Mouse (Mus musculus): Measurements from ENCODE around the gene Nfib. TPM values are rescaled to one million over a fixed set of nuclear protein-coding genes. Genes with fewer than 3 reads are reported as not detected.

The Nfib gene
- total and polyA plus RNA-seq, 3 experiments: 32.1 to 121 (median 118) TPM

- intact Hi-C loops (cut with DNase I): loop anchor here (10.0 kb wide), 2 partner anchors 788 to 1358 kb away; no protein-coding TSS in a partner anchor
- peak; percentile 32 to 48 for DNase-seq
- 0 out of 2 replicates have a peak overlapping the region, but pooled peaks have one; percentile 5 for H3K4me3 ChIP-seq
- no peaks in the 10 kb centered on the region for H3K79me2 ChIP-seq (replicated peaks; ENCODE audit: control insufficient read depth, insufficient read depth, low read length)
- peak overlapping the region; percentile 64 for H3K27ac ChIP-seq
- TF ChIP-seq EP300 (IDR thresholded peaks at IDR 0.05; ENCODE audit: insufficient read depth, low read depth, low read length): no peak
- TF ChIP-seq POLR2A (IDR thresholded peaks at IDR 0.05; ENCODE audit: insufficient read depth, low read depth, low read length): no peak
- no peak for TF ChIP-seq CTCF (IDR thresholded peaks at IDR 0.05)
- no peak overlapping the region for H3K9ac ChIP-seq (ENCODE audit: low read depth, low read length)
- H3K4me1 ChIP-seq (ENCODE audit: control insufficient read depth, insufficient read depth, low read length): peaks cover 16% of the 10 kb centered on the region
- no peaks in the 10 kb centered on the region for H3K27me3 ChIP-seq (ENCODE audit: control insufficient read depth, insufficient read depth, low read length)
- 22% methylated on average over 11 of the region's 11 CpGs for WGBS
- 0 out of 2 replicates have a peak, but pooled peaks cover 4% of the 10 kb centered on the region for H3K36me3 ChIP-seq (ENCODE audit: control insufficient read depth, insufficient read depth, low read length)
Measured at GRCm38 (mm10) chr4:82532443-82533191, 172.9 kb downstream of the Nfib start.

GRCm38 (mm10) chr4:82531977-82532376, 173.6 kb downstream of the Nfib start:
- H3K4me1 ChIP-seq (ENCODE audit: control insufficient read depth, insufficient read depth, low read length): peaks cover 16% of the 10 kb centered on the region
- 0 out of 2 replicates have a peak, but pooled peaks cover 4% of the 10 kb centered on the region for H3K36me3 ChIP-seq (ENCODE audit: control insufficient read depth, insufficient read depth, low read length)
- intact Hi-C loops (cut with DNase I): loop anchor here (10.0 kb wide), 2 partner anchors 787 to 1357 kb away; no protein-coding TSS in a partner anchor
- WGBS: 41% methylated on average over 5 of the region's 5 CpGs
- peak overlapping the region; percentile 64 for H3K27ac ChIP-seq
- TF ChIP-seq EP300 (IDR thresholded peaks at IDR 0.05; ENCODE audit: insufficient read depth, low read depth, low read length) (no peak), CTCF (IDR thresholded peaks at IDR 0.05) (no peak), POLR2A (IDR thresholded peaks at IDR 0.05; ENCODE audit: insufficient read depth, low read depth, low read length) (no peak)
- H3K27me3 ChIP-seq (ENCODE audit: control insufficient read depth, insufficient read depth, low read length): no peaks in the 10 kb centered on the region
- no peak for DNase-seq
- no peak overlapping the region for H3K9ac ChIP-seq (ENCODE audit: low read depth, low read length)
- H3K79me2 ChIP-seq (replicated peaks; ENCODE audit: control insufficient read depth, insufficient read depth, low read length): no peaks in the 10 kb centered on the region
- no peak overlapping the region for H3K4me3 ChIP-seq

GRCm38 (mm10) chr4:82530875-82531353, 174.6 kb downstream of the Nfib start:
- WGBS: 33% methylated on average over 3 of the region's 3 CpGs

GRCm38 (mm10) chr4:82528978-82529377, 176.6 kb downstream of the Nfib start:
- Histone ChIP-seq H3K79me2 (replicated peaks; ENCODE audit: control insufficient read depth, insufficient read depth, low read length) (no peaks in the 10 kb centered on the region; the same call in 1 of the 2 replicates), H3K9ac (ENCODE audit: low read depth, low read length) (no peak overlapping the region), H3K27ac (no peak overlapping the region), H3K27me3 (ENCODE audit: control insufficient read depth, insufficient read depth, low read length) (no peaks in the 10 kb centered on the region), H3K36me3 (ENCODE audit: control insufficient read depth, insufficient read depth, low read length) (0 out of 2 replicates have a peak, but pooled peaks cover 4% of the 10 kb centered on the region), H3K4me3 (no peak overlapping the region), H3K4me1 (ENCODE audit: control insufficient read depth, insufficient read depth, low read length) (peaks cover 13% of the 10 kb centered on the region)
- intact Hi-C loops (cut with DNase I): no loop called here
- 61% methylated on average over 2 of the region's 2 CpGs for WGBS
- DNase-seq: no peak
- TF ChIP-seq EP300 (IDR thresholded peaks at IDR 0.05; ENCODE audit: insufficient read depth, low read depth, low read length): no peak

More at GRCm38 (mm10) chr4:82530875-82531353, 174.6 kb downstream of the Nfib start:
- Histone ChIP-seq H3K4me3 (no peak overlapping the region), H3K9ac (ENCODE audit: low read depth, low read length) (no peak overlapping the region), H3K27ac (peak overlapping the region; percentile 64), H3K4me1 (ENCODE audit: control insufficient read depth, insufficient read depth, low read length) (peaks cover 13% of the 10 kb centered on the region), H3K36me3 (ENCODE audit: control insufficient read depth, insufficient read depth, low read length) (0 out of 2 replicates have a peak, but pooled peaks cover 4% of the 10 kb centered on the region), H3K79me2 (replicated peaks; ENCODE audit: control insufficient read depth, insufficient read depth, low read length) (no peaks in the 10 kb centered on the region; the same call in 1 of the 2 replicates), H3K27me3 (ENCODE audit: control insufficient read depth, insufficient read depth, low read length) (no peaks in the 10 kb centered on the region)
- TF ChIP-seq EP300 (IDR thresholded peaks at IDR 0.05; ENCODE audit: insufficient read depth, low read depth, low read length): 0 out of 2 replicates have a peak, but pooled peaks have one; percentile 33
- peak; percentile 59 for TF ChIP-seq POLR2A (IDR thresholded peaks at IDR 0.05; ENCODE audit: insufficient read depth, low read depth, low read length)
- no peak for TF ChIP-seq CTCF (IDR thresholded peaks at IDR 0.05)
- peak; percentile 70 to 82 for DNase-seq
- intact Hi-C loops (cut with DNase I): loop anchor here (10.0 kb wide), 2 partner anchors 786 to 1356 kb away; no protein-coding TSS in a partner anchor

- DNase-seq: no peak
- WGBS: 96% methylated on average over 4 of the region's 4 CpGs
Measured at GRCm38 (mm10) chr4:82519935-82520334, 185.6 kb downstream of the Nfib start.

More at GRCm38 (mm10) chr4:82519935-82520334, 185.6 kb downstream of the Nfib start:
- no peak overlapping the region for H3K9ac ChIP-seq (ENCODE audit: low read depth, low read length)
- intact Hi-C loops (cut with DNase I): no loop called here
- H3K27ac ChIP-seq: no peak overlapping the region
- H3K4me1 ChIP-seq (ENCODE audit: control insufficient read depth, insufficient read depth, low read length): no peaks in the 10 kb centered on the region
- H3K36me3 ChIP-seq (ENCODE audit: control insufficient read depth, insufficient read depth, low read length): no peaks in the 10 kb centered on the region
- H3K27me3 ChIP-seq (ENCODE audit: control insufficient read depth, insufficient read depth, low read length): no peaks in the 10 kb centered on the region
- TF ChIP-seq EP300 (IDR thresholded peaks at IDR 0.05; ENCODE audit: insufficient read depth, low read depth, low read length) (no peak), POLR2A (IDR thresholded peaks at IDR 0.05; ENCODE audit: insufficient read depth, low read depth, low read length) (no peak), CTCF (IDR thresholded peaks at IDR 0.05) (no peak)
- no peaks in the 10 kb centered on the region; the same call in 1 of the 2 replicates for H3K79me2 ChIP-seq (replicated peaks; ENCODE audit: control insufficient read depth, insufficient read depth, low read length)
- H3K4me3 ChIP-seq: no peak overlapping the region

All from heart, adult 2 months (tissue).